Mouse (Mus musculus): ENCODE results near the gene Slc27a2. TPM values are rescaled to one million over a fixed set of nuclear protein-coding genes. Genes with fewer than 3 reads are reported as not detected.
"Not testable (repeated sequence)": the region's sequence is repeated elsewhere in the genome, so short reads cannot be mapped to it uniquely, and the experiment has no call there.

The Slc27a2 gene
- 10 to 100 TPM; 24.9 to 67.7 TPM for total RNA-seq (2021)
- long read RNA-seq, experiment 1, transcript Slc27a2-201 (10 exons, 2,918 nt): major isoform, 42 of 43 reads
- long read RNA-seq, experiment 1, partial matches to known transcripts: 1 of 43 reads
- long read RNA-seq, experiment 1, other reads (novel, unspliced or antisense): 0 of 43 reads
- long read RNA-seq, experiment 2, transcript Slc27a2-201 (10 exons, 2,918 nt): major isoform, 25 of 27 reads
- long read RNA-seq, experiment 2, partial matches to known transcripts: 1 of 27 reads
- long read RNA-seq, experiment 2, other reads (novel, unspliced or antisense): 1 of 27 reads

DNA sequence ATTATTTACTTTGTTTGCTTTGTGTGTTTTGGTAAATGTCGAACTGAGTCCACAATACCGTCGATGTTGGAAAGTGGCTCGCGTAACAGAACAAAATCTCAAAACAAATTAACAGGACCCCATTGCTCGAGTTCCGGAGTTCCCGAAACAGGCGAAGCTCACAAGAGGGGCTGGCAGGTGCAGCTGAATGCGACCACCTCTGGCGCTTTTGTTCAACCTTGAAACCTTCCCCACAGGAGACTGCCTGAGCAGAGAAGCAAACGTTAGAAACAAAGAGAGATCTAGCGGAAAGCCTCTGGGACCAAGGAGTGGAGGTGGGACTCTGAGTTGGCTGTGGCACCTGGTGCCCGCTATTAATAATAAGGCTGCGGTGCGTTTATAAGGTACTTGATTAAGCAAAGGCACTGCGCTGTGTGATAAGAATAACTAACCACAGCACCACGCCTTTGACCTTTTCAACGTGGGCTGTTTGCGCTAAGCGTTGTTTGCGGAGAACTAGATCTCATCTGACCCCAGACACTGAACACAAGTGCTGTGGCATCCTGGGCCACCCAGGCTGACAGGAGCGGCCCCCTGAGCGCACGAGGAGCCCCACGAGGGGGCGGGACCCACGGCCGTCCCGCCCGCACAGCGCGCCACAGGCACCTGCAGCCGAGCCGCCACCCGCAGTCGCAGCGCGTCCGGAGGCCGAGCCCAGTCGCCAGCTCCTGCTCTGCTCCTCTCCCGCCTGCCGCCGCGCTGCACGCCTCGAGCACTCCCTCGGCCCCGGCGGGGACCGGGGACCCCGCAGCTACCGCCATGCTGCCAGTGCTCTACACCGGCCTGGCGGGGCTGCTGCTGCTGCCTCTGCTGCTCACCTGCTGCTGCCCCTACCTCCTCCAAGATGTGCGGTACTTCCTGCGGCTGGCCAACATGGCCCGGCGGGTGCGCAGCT lies at the start of gene Slc27a2:
TSS of gene Slc27a2 (plus strand) at position 51 of the 934 bp plus-strand sequence.
- DNase-seq (ENCODE audit: low spot score in 2 of 2): peak in 1 of 2 experiments; percentile 9

- peak; percentile 10 to 24 for DNase-seq (ENCODE audit: low spot score in 2 of 2)
Measured at GRCm38 (mm10) chr2:126505156-126505555, 47.1 kb upstream of the Slc27a2 start.

GRCm38 (mm10) chr2:126507477-126507876 lies 44.7 kb upstream of the Slc27a2 start:
- DNase-seq (ENCODE audit: low spot score in 2 of 2): no peak

DNA sequence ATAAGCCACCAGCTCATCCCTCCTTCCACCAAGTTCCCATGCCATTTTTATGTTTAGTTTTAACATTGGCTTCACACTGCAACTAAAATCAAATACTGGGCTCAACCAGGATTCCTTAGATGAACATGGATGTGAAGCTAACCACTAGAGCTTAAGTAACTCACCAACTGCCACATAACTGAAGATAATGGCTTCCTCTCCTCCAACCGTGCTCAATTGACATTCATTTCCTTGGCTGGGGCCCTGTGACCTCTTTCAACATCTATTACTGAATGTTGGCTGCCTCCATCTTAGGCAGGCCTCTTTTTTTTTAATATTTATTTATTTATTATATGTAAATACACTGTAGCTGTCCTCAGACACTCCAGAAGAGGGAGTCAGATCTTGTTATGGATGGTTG lies 44.0 kb upstream of the Slc27a2 start:
- DNase-seq (ENCODE audit: low spot score in 2 of 2): no peak

DNA sequence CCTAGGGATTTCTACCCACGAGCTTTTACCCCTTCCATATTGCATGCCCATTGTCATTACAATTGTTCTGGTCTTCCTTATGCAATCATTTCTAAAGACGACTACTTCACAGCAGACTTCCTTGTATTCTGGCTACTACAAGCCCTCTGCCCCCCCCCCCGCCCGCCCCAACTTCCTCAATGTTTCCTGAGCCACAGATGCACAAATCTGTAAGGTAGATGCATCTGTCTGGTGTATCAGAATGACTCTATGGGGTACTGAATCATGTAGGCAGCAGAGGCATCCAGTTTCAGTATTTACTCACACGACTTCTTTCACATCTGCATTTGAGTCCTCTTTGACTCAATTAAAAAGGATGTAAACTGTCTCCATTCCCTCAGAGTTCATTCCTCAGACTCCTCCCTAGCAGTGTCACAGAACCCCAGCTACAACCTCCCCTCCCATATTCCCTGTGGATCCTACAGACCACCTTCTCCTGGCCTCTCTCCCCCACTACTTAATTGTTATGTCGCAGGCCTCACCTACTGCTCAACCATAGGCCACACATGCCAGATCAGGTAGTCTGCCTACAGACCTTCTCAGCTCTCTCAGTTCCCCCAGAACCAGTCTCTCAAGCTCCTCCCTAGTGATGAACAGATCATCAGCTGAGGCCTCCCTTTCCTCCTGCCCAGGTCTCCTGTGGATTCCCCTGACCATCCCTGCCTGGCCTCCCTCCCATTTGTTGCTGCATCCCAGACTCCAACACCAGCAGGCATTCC lies 37.0 kb upstream of the Slc27a2 start:
- no peak for DNase-seq (ENCODE audit: low spot score in 2 of 2)

- DNase-seq (ENCODE audit: low spot score in 2 of 2): peak; percentile 13 to 46
Measured at GRCm38 (mm10) chr2:126519872-126520581, 32.2 kb upstream of the Slc27a2 start.

GRCm38 (mm10) chr2:126520828-126521227 lies 31.4 kb upstream of the Slc27a2 start:
- no peak for DNase-seq (ENCODE audit: low spot score in 2 of 2)

DNA sequence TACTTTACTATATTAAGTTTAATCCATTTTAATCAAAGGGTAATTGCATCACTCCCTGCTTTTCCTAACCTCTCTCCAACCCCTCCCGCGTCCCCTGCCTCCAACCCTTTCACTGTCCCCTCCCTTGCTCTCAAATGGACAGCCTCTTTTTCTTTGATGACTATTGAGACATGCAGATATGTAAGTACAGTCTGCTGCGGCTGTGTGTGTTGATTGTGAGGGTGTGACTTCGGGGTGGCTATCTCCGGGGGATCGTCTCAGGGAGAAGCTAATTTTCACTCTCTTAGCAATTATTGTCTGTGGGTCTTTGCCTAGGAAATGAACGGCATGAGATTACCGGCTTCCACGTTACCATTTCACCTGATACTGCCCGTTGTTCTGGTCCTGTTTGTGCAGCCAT lies 30.7 kb upstream of the Slc27a2 start:
- DNase-seq (ENCODE audit: low spot score in 2 of 2): no peak

DNA sequence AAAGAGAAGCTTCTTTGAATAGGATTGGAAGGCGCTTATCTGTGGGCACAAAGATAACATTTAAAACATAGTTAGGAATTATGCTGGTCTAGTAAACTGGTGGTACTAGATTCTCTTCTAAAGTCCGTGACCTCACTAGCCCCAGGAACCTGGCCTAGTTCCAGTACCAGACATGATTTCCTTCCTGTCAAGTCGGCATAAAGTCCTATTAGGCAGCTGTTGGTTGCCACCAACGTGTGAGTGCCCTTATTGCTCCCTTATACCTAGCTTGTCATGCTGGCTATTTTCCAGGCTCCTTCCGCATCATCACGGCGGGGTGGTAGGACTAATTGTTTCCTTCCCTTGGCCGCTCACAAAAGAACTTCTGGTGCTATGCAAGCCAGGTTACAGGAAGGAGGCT lies 30.2 kb upstream of the Slc27a2 start:
- no peak for DNase-seq (ENCODE audit: low spot score in 2 of 2)

DNA sequence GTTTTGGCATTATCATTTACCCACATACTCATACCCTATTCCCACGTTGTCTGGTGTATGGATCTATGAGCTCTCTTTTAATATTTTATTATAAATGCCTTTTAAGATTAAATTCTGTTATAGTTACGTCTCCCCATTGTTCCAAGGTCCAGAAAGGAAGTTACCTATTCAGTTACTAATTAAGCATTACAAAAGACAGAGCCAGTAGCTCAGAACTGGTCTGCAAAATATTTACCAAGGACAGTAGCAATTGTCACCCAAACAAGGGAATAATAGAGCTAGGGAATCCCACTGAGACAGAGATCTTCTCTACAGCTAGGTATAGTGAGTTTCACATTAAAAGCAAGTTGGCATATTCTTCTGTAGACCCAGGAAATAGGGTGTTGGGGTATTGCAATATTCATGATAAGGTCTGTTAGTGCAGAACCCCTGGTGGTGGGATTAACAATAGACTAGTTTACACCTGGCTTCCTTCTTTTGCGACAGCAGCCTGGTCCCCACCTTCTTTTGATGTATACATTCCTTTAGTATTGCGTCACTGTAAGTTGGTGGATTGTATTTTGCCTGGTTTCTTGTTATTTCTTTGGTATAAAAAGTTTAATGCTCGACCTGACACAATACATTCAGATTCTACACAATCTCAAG lies 29.0 kb upstream of the Slc27a2 start:
- DNase-seq (ENCODE audit: low spot score in 2 of 2): not testable (repeated sequence)

DNA sequence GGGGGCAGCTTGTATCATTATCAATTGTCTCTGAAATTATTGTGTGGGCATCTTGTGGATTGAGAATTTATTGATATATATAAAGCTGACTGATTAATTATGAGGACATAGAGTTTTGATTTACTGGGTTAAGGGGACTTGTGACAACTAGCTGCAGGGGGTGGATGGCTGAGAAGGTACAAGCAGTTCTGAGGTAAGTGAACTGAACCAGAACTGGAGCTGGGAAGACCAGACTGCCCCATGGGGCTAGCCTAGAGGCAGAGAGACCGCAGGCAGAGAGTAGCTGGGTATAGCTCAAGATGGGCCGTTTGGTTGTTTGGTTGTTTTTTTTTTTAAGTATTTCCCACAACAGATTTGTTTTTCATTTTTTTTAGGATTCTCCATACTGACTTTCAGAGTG lies 27.9 kb upstream of the Slc27a2 start:
- no peak for DNase-seq (ENCODE audit: low spot score in 2 of 2)

GRCm38 (mm10) chr2:126527461-126527860 lies 24.7 kb upstream of the Slc27a2 start:
- no peak for DNase-seq (ENCODE audit: low spot score in 2 of 2)

- DNase-seq (ENCODE audit: low spot score in 2 of 2): no peak
Measured at GRCm38 (mm10) chr2:126530581-126530980, 21.6 kb upstream of the Slc27a2 start.

- no peak for DNase-seq (ENCODE audit: low spot score in 2 of 2)
Measured at GRCm38 (mm10) chr2:126537654-126538053, 14.6 kb upstream of the Slc27a2 start.

DNA sequence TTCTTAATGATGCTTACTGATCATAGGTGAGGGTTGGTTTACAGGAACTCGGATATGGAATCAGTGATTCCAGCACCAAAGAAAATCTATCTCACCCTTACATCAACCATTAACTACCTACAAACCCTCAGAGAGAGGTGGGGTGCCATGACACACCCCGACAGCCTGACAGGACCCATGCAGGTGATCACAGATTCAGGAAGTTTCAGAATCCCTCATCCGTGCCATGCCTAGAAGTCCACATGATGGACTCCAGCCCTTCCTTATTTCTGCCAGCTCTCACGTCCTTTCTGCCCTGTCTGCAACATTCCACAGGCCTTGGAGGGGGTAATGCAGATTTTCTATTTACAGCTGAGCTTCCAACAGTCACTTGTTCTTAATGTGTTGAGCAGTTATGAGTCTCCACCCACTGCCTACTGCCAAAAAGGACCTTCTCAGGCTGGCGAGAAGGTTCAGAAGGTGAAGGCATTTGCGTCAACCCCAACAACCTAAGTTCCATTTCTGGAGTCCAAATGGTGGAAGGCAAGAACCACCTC lies 11.7 kb upstream of the Slc27a2 start:
- no peak for DNase-seq (ENCODE audit: low spot score in 2 of 2)

GRCm38 (mm10) chr2:126542211-126542610 lies 10.0 kb upstream of the Slc27a2 start:
- no peak for DNase-seq (ENCODE audit: low spot score in 2 of 2)

DNA sequence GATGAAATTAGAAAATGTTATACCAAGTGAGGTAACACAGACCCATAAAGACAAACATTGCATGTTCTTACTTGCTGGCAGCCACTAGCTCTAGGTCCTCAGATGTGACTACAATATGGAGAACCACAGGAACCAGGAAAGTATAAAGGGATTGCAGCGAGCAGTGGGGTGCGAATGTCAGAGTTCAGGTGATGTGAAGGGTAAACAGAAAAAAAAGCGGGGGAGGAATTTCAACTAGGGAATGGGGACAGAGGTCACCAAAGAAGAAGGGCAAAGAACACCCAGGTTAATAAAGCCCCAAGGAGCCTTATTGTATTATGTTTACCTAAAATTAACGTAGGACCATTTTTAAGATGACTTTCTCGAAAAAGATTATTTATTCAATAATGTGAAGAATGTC lies 6.9 kb upstream of the Slc27a2 start:
- DNase-seq (ENCODE audit: low spot score in 2 of 2): no peak

- DNase-seq (ENCODE audit: low spot score in 2 of 2): no peak
Measured at GRCm38 (mm10) chr2:126546392-126546791, 5.8 kb upstream of the Slc27a2 start.

- DNase-seq (ENCODE audit: low spot score in 2 of 2): no peak
Measured at GRCm38 (mm10) chr2:126549681-126550080, 2.5 kb upstream of the Slc27a2 start.

- DNase-seq (ENCODE audit: low spot score in 2 of 2): no peak
Measured at GRCm38 (mm10) chr2:126551244-126551890, 840 bp upstream of the Slc27a2 start.
